In genomic region chr15:13193076-13193475, GRCm38 (mm10) we compare ENCODE assay signal across 18 mouse cellular contexts. TPM values are rescaled to one million over a fixed set of nuclear protein-coding genes. Genes with fewer than 3 reads are reported as not detected.
DNase-seq lines count a peak whose midpoint lies in the region; ATAC-seq and TF ChIP-seq lines count a peak whose summit lies in the region.
"Had no signal": no experiment of that assay in that cellular context is flagged by ENCODE, and none has a peak within 500 bp of the region (broad histone marks: within the 10 kb centered on the region; RNA-seq: fewer than 3 reads in every experiment).

No protein-coding gene starts in this region.

- DNase-seq in cerebellum, postnatal 25 days = peak; percentile 12 to 31
- no peak for DNase-seq in kidney, adult 2 months
- DNase-seq in NIH3T3 (ENCODE audit: low read depth) = peak; percentile 5
- DNase-seq in neural tube, embryonic 11.5 days (ENCODE audit: low spot score) = no peak
- DNase-seq in spleen, adult 12 weeks (ENCODE audit: low spot score) = no peak
- DNase-seq: adrenal gland, postnatal 14 days; cerebellum, adult 8-10 months; heart, postnatal 36 days; lung, adult 18-20 months; thymus, postnatal 25 days had no signal

- H3K36me3 ChIP-seq in kidney, embryonic 16.5 days (ENCODE audit: insufficient read depth, low read length) = no peaks in the 10 kb centered on the region
- no peaks in the 10 kb centered on the region for H3K36me3 ChIP-seq in kidney, adult 2 months (ENCODE audit: control insufficient read depth, insufficient read depth, low read length)
- H3K36me3 ChIP-seq in neural tube, embryonic 11.5 days (ENCODE audit: control insufficient read depth, insufficient read depth, low read length) = no peaks in the 10 kb centered on the region
- H3K36me3 ChIP-seq: heart, embryonic 13.5 days; midbrain, embryonic 10.5 days had no signal

- peaks cover 6% of the 10 kb centered on the region; the same call in 1 of the 2 replicates for H3K4me1 ChIP-seq in kidney, embryonic 16.5 days (ENCODE audit: insufficient read depth, low read length)
- no peaks in the 10 kb centered on the region for H3K4me1 ChIP-seq in kidney, adult 2 months (ENCODE audit: control insufficient read depth, insufficient read depth, low read length)
- H3K4me1 ChIP-seq in neural tube, embryonic 11.5 days (ENCODE audit: control insufficient read depth, insufficient read depth, low read length) = no peaks in the 10 kb centered on the region

- no peak overlapping the region for H3K4me2 ChIP-seq in kidney, embryonic 16.5 days (replicated peaks; ENCODE audit: low read depth, low read length)
- H3K4me2 ChIP-seq in neural tube, embryonic 11.5 days (ENCODE audit: low read depth) = no peak overlapping the region
- H3K4me2 ChIP-seq: heart, embryonic 13.5 days had no signal

- H3K9ac ChIP-seq in kidney, embryonic 16.5 days (replicated peaks; ENCODE audit: low read length) = no peak overlapping the region
- H3K9ac ChIP-seq in neural tube, embryonic 11.5 days (ENCODE audit: low read length) = no peak overlapping the region
- H3K9ac ChIP-seq: heart, embryonic 13.5 days had no signal

- no peaks in the 10 kb centered on the region for H3K27me3 ChIP-seq in kidney, embryonic 16.5 days (ENCODE audit: insufficient read depth, low read length)
- H3K27me3 ChIP-seq in kidney, adult 2 months (replicated peaks; ENCODE audit: control insufficient read depth, insufficient read depth, low read length) = no peaks in the 10 kb centered on the region
- H3K27me3 ChIP-seq in neural tube, embryonic 11.5 days (ENCODE audit: control insufficient read depth, insufficient read depth, low read length) = no peaks in the 10 kb centered on the region
- H3K27me3 ChIP-seq: heart, embryonic 13.5 days had no signal

- no peak for TF ChIP-seq CTCF in kidney, adult 2 months (conservative IDR thresholded peaks at IDR 0.05; ENCODE audit: insufficient read depth, insufficient read length, low read depth, low read length)

- TF ChIP-seq POLR2A in kidney, adult 2 months (IDR thresholded peaks at IDR 0.05; ENCODE audit: low read depth, low read length) = no peak

- H3K27ac ChIP-seq in kidney, embryonic 16.5 days (ENCODE audit: low read length) = no peak overlapping the region
- H3K27ac ChIP-seq in kidney, adult 2 months (ENCODE audit: insufficient read depth, low read depth, low read length) = no peak overlapping the region
- H3K27ac ChIP-seq in neural tube, embryonic 11.5 days (ENCODE audit: low read depth, low read length) = no peak overlapping the region
- H3K27ac ChIP-seq: heart, embryonic 13.5 days; midbrain, embryonic 10.5 days had no signal

- no peak for ATAC-seq in cerebellum, adult (ENCODE audit: insufficient number of reproducible peaks, low FRiP score, low TSS enrichment)
- ATAC-seq in kidney, embryonic 16.5 days (ENCODE audit: low FRiP score, low TSS enrichment) = peak; percentile 86
- peak; percentile 45; the same call in 1 of the 2 replicates for ATAC-seq in neural tube, embryonic 11.5 days (ENCODE audit: insufficient read depth, low FRiP score, low TSS enrichment)
- ATAC-seq: activated CD4-positive, CD25-positive, alpha-beta regulatory T cell, adult 4 months; forebrain, embryonic 14.5 days; intestine, postnatal 0 days had no signal

- H3K9me3 ChIP-seq in kidney, embryonic 16.5 days (ENCODE audit: low read length) = no peaks in the 10 kb centered on the region
- H3K9me3 ChIP-seq in neural tube, embryonic 11.5 days (ENCODE audit: control insufficient read depth, low read length) = no peaks in the 10 kb centered on the region
- H3K9me3 ChIP-seq: heart, embryonic 13.5 days; midbrain, embryonic 10.5 days had no signal

- 18% methylated on average over 11 of the region's 11 CpGs for WGBS in kidney, embryonic 16.5 days
- WGBS in kidney, adult 2 months = 31% methylated on average over 11 of the region's 11 CpGs
- WGBS in neural tube, embryonic 11.5 days = 24% methylated on average over 11 of the region's 11 CpGs

- H3K4me3 ChIP-seq in kidney, embryonic 16.5 days (ENCODE audit: low read length) = no peak overlapping the region
- no peak overlapping the region for H3K4me3 ChIP-seq in kidney, adult 2 months (ENCODE audit: insufficient read depth, low read depth, low read length)
- H3K4me3 ChIP-seq in neural tube, embryonic 11.5 days (ENCODE audit: low read depth, low read length) = no peak overlapping the region
- H3K4me3 ChIP-seq: erythroblast, embryonic 14.5 days; heart, embryonic 13.5 days; midbrain, embryonic 10.5 days had no signal

RNA-seq across cellular contexts. Expression of gene Cdh6, which starts 19.6 kb away (rescaled TPM):
- polyA plus RNA-seq in kidney, embryonic 16.5 days (2015; fragmentation: Nextera tagmentation; extraction: Ambion mirVana) = 33.8 and 34.8 TPM in 2 replicates
- 1.8 TPM in 2 replicates for polyA plus RNA-seq in kidney, adult 2 months (2012; rRNA removed)
- polyA plus RNA-seq in neural tube, embryonic 11.5 days (2014; fragmentation: Nextera tagmentation; extraction: Ambion mirVana) = 18.1 and 21.6 TPM in 2 replicates
- polyA plus RNA-seq: erythroblast, embryonic 14.5 days had no signal

Comparison
In these comparisons a context has a peak if more than half of its experiments do, and no peak if none do; other contexts are left out.
1. DNase-seq: peak in cerebellum, postnatal 25 days (2 of 2) and NIH3T3 (single experiment); none in kidney, adult 2 months (single experiment), neural tube, embryonic 11.5 days (single experiment) and spleen, adult 12 weeks (single experiment).